Mouse (Mus musculus): Measurements from ENCODE around the gene Gphn.

DNA sequence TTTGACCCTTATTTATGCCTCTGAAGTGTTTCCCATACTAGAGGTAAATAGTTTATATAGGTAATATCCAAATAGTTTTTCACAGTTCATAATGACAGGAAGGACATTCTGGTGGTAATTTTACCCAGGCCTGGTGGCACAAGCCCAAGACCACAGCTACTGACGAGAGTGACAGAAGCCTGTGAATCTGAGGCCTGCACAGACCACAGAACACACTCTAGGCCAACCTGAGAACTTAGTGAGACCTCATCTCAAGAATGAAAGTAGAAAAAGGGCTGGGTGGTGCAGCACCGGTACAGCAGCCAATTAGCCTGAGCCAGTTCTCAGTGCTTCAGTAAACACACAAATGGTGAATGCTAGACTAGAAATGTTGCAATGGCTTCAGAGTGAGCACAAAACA lies 491.6 kb downstream of the Gphn start:
- TF ChIP-seq EP300 (optimal IDR thresholded peaks at IDR 0.05) = no peak
- TF ChIP-seq CTCF (IDR thresholded peaks at IDR 0.05; ENCODE audit: low read depth) = no peak

All from stomach, postnatal 0 days (tissue).